Mouse (Mus musculus) cerebral cortex, adult 2 months (tissue): ENCODE data around the gene Tubgcp5.

Source experiments
- WGBS: fragments of 180-500 bp; shearing (Covaris S2); methylation state at CpG from one replicate; pipeline ENCODE4 v1.1.7; 2018; 5-methylcytosine and 5-hydroxymethylcytosine counted together

Tubgcp5 gene

DNA sequence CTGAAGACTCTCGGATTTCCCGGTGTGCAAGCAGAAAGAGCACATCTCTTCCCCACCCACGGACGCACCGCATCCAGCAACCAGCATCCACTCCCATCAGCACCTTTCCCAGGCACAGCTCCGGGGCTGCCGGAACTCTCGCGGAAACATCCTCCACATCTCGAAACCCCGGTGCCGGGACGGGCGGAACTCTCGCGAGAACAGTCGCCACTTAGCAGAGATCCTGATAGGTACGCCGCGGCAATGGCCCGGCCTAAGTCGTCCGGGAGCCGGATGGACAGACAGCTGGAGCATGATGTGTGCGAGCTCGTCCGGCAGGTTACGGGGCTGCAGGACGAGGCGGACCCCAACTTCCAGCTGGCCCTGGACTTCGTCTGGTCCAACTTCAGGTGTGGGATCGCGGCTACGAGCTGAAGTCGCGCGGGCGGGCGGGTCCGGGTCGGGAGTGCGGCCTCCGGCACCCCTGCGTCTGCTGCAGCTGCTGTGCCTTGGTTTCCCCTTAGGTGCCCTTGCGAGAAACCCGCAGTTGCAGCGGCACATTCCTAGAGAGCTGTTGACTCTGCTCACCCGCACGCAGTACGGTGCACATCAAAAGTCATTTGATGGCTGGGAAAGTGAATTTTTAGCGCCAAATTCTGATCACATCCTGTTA lies at the start of gene Tubgcp5:
Gene Tubgcp5 (plus strand): TSS at position 203 of the 652 bp plus-strand sequence.
- WGBS: under 1% methylated on average over 51 of the region's 51 CpGs

DNA sequence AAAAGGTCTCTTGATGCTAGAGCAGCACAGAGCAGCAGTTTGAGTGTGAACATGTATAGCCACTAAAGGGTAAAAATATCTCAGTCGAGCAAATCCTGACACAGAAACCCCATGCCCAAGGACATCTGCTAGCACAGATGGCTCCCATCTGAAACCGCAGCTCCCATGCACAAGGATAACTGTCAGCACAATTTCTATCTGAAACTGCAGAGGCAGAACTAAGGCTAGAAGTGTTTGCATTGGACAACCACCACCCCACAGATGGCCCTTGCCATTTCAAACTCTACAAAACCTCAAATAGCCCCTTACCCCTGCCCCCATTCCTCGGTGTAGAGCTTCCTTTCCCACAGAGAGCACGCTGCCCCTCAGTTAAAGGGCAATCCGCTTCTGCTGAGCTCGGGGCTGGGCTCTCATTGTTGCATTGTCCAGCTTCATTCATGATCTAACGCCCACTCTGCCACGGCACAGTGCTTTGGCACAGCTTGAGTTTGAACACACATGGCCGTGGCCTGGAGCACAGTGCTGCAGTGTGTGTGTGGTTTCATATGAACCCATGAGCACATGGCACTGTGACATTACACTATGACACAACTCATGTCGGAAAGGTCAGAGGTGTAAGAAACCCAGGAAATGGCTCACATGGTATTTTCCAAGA lies 49.3 kb upstream of the Tubgcp5 start:
- 26% methylated on average over 10 of the region's 10 CpGs for WGBS

GRCm38 (mm10) chr7:55750841-55751240 lies 43.1 kb upstream of the Tubgcp5 start:
- 67% methylated on average over 3 of the region's 3 CpGs for WGBS

- 41% methylated on average over 3 of the region's 3 CpGs for WGBS
These were observed 34.6 kb upstream of the Tubgcp5 start for GRCm38 (mm10) chr7:55759346-55759745.

DNA sequence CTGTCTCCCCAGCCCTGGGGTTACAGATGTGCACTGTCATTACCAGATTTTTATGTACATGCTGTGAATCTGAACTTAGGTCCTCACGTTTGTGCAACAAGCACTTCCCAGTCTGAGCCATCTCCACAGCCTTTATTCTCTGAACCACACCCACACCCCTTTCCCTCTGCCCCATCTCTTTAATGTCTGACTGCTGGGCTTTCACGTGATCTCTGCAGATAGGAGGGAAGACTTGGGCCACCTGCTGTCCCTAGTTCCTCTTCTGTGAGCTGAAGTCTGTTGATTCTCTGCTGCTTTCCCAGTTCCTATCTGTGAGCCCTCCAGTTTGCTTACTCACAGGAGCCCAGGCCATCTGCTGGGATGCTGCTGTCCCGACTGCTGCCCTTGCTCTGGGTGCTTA lies 26.0 kb upstream of the Tubgcp5 start, which contains the start of gene Siglech:
Gene Siglech (plus strand): TSS at position 253 of the 400 bp plus-strand sequence.
- WGBS: 65% methylated on average over 3 of the region's 3 CpGs

DNA sequence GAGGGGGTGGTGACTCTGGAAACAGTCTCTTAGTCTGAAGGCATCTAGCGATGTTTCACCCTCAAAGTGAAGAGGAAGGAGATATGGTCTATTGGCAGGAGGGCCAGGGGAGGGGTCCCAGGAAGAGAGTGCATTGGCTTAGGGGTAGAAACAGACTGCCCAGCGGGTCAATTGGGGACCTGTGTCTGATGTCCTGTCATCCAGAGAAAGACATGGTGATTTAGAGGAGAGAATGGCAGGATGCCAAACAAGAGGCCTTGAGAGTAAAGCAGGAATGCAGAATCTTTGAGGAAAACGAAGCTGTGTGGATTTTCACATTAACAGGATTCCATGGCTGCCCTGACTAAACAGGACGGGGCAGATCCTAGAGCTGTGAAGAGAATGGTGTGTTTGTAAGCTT lies 13.9 kb upstream of the Tubgcp5 start:
- 67% methylated on average over 4 of the region's 4 CpGs for WGBS

DNA sequence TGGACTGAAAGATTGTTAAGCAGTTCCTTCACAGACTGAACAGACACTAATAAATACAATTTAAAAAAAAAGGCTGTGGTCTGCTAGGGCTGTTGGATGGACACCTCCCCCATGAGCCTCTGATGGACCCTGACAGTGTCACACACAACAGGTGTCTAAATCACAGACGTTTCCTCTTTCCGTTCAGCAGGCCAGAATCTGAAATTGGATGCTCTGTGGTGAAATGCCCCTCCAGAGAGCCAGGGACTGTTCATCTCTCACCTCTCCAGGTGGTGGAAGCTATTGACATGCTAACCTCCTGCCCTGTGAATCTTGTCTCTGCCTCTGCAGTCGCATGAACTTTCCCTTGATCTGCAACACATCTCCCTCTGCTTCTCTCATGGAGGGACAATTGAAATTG lies 11.5 kb upstream of the Tubgcp5 start:
- 79% methylated on average over 3 of the region's 3 CpGs for WGBS

DNA sequence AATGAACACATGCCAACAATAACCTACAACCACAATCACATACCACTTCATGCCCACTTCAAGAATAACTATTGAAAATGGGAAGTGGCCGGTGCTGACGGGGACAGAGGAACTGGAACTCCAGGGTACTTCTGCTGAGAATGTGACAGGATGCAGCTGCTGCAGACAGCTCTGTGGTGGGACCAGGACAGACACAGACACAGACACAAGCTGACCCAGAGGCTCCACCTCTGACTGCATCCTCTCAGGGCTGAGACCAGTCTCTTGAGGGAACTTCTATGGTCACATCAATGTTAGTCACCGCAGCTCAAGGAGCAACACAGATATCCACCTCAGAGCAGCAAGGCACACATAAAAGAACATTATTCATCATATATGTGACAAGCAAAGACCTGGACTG lies 9.4 kb upstream of the Tubgcp5 start:
- 71% methylated on average over 3 of the region's 3 CpGs for WGBS

GRCm38 (mm10) chr7:55790586-55790985 lies 3.4 kb upstream of the Tubgcp5 start:
- 92% methylated on average over 5 of the region's 5 CpGs for WGBS

GRCm38 (mm10) chr7:55792280-55792679 lies 1.7 kb upstream of the Tubgcp5 start:
- WGBS: 35% methylated on average over 3 of the region's 3 CpGs

GRCm38 (mm10) chr7:55793236-55793951 lies 560 bp upstream of the Tubgcp5 start:
- 32% methylated on average over 13 of the region's 13 CpGs for WGBS

DNA sequence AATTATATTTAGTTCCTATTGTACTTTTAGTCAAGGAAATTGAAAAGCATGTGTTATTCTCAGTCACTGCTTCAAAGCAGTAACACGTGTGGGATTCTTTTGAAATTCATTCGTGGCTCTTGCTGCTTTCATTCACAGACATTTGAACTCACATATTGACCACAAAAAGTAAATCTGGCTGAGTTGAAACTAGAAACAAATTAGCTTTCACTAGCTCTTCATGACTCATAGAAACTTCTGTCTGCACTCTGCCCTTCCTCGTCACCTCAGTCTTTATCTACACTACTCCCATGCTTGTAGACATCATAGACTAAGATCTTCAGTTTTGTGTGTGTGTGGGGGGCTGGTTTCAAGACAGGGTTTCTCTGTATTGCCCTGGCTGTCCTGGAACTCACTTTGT lies 6.0 kb downstream of the Tubgcp5 start:
- 84% methylated on average over 3 of the region's 3 CpGs for WGBS

DNA sequence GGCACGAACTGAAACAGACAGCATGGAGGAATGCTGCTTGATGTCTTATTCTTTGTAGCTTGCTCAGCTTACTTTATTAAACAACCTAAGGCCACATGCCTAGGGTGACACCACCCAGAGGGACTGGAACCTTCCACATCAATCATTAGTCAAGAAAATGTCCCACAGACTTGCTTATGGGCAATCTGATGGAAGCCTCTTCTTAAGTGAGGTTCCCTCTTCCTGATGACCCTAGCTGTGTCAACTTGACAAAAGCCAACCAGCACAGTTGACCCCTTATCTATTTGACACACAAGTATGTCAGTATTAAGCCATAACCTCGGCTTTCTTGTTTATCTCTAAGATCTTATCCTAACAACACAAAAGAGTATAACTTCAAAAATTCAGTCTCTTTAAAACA lies 16.0 kb downstream of the Tubgcp5 start:
- WGBS: 98% methylated on average over 2 of the region's 2 CpGs

DNA sequence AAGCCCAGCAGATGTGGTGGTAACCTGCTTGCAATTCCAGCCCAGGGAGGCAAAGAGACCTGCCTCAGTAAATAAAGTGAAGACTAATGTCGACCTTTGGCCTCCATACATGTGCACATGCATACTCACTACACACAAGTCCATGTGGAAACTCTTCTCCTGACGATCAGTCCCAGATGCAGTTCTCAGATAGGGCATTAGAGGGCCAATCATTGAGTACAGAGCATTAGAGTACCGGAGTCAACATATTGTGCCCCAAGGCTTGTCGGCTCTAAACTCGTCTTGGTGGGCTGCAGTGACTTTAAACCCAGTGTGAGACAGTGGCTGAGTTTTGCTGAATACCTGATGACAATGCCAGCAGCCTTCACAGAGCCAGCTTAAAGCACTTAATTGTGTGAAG lies 30.5 kb downstream of the Tubgcp5 start:
- WGBS: 74% methylated on average over 5 of the region's 5 CpGs

- 79% methylated on average over 9 of the region's 9 CpGs for WGBS
These were observed 33.6 kb downstream of the Tubgcp5 start for GRCm38 (mm10) chr7:55827551-55827950.

DNA sequence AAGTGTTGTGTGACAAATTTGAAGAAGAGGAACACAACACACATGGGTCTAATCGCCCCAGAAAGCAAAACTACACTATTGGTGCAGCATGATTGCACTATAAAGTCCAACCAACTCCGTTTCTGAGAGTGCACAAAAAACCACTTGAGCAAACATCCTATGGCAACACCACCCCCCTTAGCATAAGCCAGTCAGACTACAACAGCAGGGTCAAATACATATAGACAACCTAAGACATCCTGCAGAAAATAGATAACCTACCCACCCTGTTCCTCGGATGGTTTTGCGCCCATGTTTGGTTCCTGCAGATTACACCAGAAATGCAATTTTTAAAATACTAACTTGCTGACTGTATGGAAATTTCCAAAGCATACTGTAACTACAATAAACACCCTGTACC lies 42.9 kb downstream of the Tubgcp5 start:
- WGBS: 90% methylated on average over 4 of the region's 4 CpGs

DNA sequence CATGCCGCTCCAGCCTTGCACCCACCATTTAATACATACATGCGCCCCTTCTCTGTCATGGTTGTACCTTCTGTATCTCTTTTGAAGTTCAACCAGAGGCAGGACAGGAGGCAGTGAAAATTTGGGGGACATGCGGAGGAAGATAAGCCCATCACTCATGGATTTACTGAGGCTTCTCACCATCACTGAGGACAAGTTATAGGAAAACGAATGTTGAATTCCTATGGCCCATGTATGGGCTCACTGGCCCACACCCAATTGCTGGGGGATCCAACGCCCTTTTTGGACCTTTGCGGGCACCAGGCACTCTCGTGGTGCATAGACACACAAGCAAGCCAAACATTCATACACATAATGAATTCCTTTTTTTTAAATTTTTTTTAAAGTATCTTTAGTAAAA lies 47.5 kb downstream of the Tubgcp5 start, which contains the start of gene Cyfip1:
Gene Cyfip1 (plus strand): TSS at position 301 of the 400 bp plus-strand sequence.
- 49% methylated on average over 7 of the region's 7 CpGs for WGBS

DNA sequence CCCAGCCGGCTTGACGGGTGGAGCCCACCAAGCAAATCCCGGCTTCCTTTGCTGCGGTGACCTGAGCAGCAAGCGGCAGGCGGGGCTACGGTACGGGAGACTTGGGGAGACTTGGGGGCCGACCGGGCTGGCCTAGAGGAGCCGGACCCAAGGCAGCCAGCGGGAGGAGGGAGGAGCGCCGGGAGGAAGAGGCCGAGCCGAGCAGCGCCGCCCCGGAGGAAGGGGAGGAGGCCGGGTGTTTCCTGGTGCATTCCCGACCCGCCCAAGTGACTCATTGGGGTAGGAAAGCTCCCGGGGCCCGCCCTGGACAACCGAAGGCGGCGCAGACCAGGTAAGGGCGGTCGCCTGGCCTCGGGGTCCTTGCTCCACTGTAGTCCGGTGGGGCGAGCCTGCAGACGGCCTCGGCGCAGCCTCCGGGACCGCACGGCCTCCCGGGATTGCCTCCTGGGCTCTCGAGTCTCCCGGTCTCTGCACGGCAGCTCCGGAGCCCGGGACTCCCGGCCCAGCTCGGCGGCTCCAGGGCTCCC lies 48.1 kb downstream of the Tubgcp5 start:
- WGBS: under 1% methylated on average over 47 of the region's 47 CpGs

DNA sequence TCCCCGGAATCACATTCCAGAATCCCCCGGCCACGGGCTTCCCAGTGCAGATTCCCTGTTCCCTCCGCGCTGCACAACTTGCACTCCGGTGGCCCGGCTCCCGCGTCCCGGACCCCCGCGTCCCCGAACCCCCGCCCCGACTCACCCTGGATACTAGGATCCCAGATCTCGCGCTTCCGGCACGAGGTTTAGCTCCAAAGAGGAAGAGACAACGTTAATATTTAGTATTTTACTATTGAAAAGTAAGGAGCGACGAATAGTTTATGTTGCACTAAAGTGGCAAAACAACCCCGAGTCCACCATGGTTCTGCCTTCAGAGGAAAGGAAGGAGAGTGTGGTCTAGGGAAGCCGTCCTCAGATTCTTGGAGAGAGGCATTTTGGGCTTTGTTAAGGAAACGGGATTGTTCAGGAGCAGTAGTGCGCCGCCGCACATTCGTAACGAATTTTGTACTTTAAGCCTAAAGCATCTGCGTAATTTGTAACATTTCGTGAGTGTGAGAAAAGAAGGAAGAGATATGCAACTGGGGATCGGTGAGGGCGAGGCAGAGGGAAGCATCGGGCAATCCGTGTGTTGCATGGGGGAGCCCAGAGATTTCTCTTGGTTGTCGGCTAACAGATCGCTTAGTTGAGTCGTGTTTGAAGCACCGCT lies 48.7 kb downstream of the Tubgcp5 start:
- WGBS: 1% methylated on average over 40 of the region's 40 CpGs

GRCm38 (mm10) chr7:55846606-55847312 lies 52.8 kb downstream of the Tubgcp5 start:
- WGBS: 46% methylated on average over 9 of the region's 9 CpGs

GRCm38 (mm10) chr7:55849948-55850571 lies 56.1 kb downstream of the Tubgcp5 start:
- 19% methylated on average over 14 of the region's 14 CpGs for WGBS
